Mouse (Mus musculus) erythroblast, embryonic 14.5 days (primary cell): ENCODE measurements around the gene Clec16a.

Experiments
- GATA1 ChIP-seq: IDR thresholded peaks from 2 replicates; pipeline ENCODE4 v1.6.1; 2012; ENCODE audit warnings: low read length, inconsistent platforms, mixed read lengths
- TAL1 ChIP-seq: IDR thresholded peaks from 3 replicates; pipeline ENCODE4 v1.6.1; 2012; ENCODE audit warnings: low read length, inconsistent platforms, mixed read lengths

- TF ChIP-seq GATA1 (no peak), TAL1 (no peak)
These were observed 174.8 kb downstream of the Clec16a start for GRCm38 (mm10) chr16:10719971-10720370.
